ENCODE assay signal across 7 mouse cellular contexts in the genomic region with DNA sequence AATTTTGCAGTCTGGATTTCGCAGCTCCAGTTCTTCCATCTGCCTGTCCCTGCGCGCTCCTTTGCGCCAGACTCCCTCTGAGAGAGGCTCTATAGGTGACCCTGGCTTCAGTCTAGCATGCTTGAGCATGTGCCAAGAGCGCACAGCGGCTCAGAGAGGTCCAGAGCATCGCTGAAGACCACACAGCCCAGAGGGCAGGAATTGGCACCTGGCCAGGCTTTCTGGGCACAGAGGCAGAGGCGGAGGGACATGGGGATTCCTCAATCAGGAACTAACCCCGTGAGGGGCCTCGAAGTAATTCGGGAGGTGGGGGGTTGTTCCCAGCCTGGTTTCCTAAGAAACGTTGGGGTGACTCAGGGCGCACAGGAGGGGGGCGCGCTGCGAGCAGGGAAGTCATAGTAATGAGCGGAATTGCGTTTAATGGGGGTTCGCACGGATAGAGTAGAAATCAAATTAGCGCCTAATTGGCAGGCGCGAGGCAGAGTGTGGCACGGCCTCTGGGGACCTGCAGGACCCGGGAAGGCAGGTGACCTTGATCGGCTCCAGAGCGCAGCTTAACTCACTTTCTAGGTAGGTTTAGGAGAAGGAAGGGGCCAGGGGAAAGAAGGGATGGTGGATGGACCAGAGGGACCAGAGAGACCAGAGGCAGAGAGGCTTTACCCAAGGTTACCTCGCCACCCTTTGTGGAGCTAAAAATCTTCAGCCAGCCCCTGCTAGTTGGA.
DNase-seq lines count a peak whose midpoint lies in the region; ATAC-seq lines count a peak whose summit lies in the region.

No protein-coding gene starts in this region.

- no peak overlapping the region for H3K27ac ChIP-seq in limb, embryonic 11.5 days (replicated peaks; ENCODE audit: low read depth, low read length)

- no peaks in the 10 kb centered on the region; the same call in 1 of the 2 replicates for H3K4me1 ChIP-seq in limb, embryonic 11.5 days (ENCODE audit: control insufficient read depth, insufficient read depth, low read length)

- H3K9me3 ChIP-seq in limb, embryonic 11.5 days (ENCODE audit: control insufficient read depth, low read length) = no peaks in the 10 kb centered on the region

- no peak for ATAC-seq in limb, embryonic 11.5 days (ENCODE audit: insufficient number of reproducible peaks, low FRiP score, low TSS enrichment, low read depth)
- no peak for ATAC-seq in activated CD4-positive, CD25-positive, alpha-beta regulatory T cell, adult 4 months

- 7% methylated on average over 28 of the region's 28 CpGs for WGBS in limb, embryonic 11.5 days

- no peaks in the 10 kb centered on the region for H3K27me3 ChIP-seq in limb, embryonic 11.5 days (ENCODE audit: control insufficient read depth, insufficient read depth, low read length)

- H3K36me3 ChIP-seq in limb, embryonic 11.5 days (ENCODE audit: control insufficient read depth, insufficient read depth, low read length) = no peaks in the 10 kb centered on the region

- peak; percentile 36 to 45 for DNase-seq in layer of hippocampus, postnatal 14 days (ENCODE audit: low spot score in 2 of 2)
- no peak for DNase-seq in layer of hippocampus, adult 11-12 months (ENCODE audit: low spot score)
- DNase-seq in cerebellum, postnatal 36 days = peak; percentile 44 to 49
- peak; percentile 53 for DNase-seq in frontal cortex, postnatal 10 days (ENCODE audit: low spot score in 2 of 2)
- peak; percentile 60 for DNase-seq in limb, embryonic 11.5 days (ENCODE audit: low spot score)
- peak; percentile 60 for DNase-seq in right cerebral cortex, postnatal 14 days

- H3K9ac ChIP-seq in limb, embryonic 11.5 days (ENCODE audit: low read length) = no peak overlapping the region

- H3K4me3 ChIP-seq in limb, embryonic 11.5 days (ENCODE audit: low read depth, low read length) = no peak overlapping the region

- H3K4me2 ChIP-seq in limb, embryonic 11.5 days (ENCODE audit: low read depth, severe bottlenecking) = peak overlapping the region; percentile 14; the same call in 1 of the 2 replicates
